Mouse (Mus musculus) stomach, embryonic 14.5 days (tissue): ENCODE data around the gene Olfr697. TPM values are rescaled to one million over a fixed set of nuclear protein-coding genes. Genes with fewer than 3 reads are reported as not detected.
"Not testable (repeated sequence)": the region's sequence is repeated elsewhere in the genome, so short reads cannot be mapped to it uniquely, and the experiment has no call there.

Experiments used
- ATAC-seq: fragments of 200-750 bp; cut with Nextera tagmentation; 2 replicates; pipeline ENCODE4 v1.8.0; 2017; ENCODE audit warnings: low read depth, moderate TSS enrichment; ENCODE audit not compliant: insufficient number of reproducible peaks, insufficient read depth, low FRiP score
- H3K27ac ChIP-seq: fragments of 300-500 bp; sonication (generic); 2 replicates; pipeline ENCODE4 v1.5.1; 2014; ENCODE audit warnings: mild to moderate bottlenecking, low read length, moderate library complexity, mixed read lengths
- H3K27me3 ChIP-seq: fragments of 300-500 bp; sonication (generic); 2 replicates; pipeline ENCODE4 v1.6.1; 2014; ENCODE audit warnings: low read length, control low read depth, mixed read lengths; ENCODE audit not compliant: control insufficient read depth, insufficient read depth
- H3K36me3 ChIP-seq: fragments of 300-500 bp; sonication (generic); 2 replicates; pipeline ENCODE4 v1.6.1; 2014; ENCODE audit warnings: mild to moderate bottlenecking, control low read depth, low read length, moderate library complexity, mixed read lengths; ENCODE audit not compliant: control insufficient read depth, insufficient read depth
- H3K4me1 ChIP-seq: fragments of 300-500 bp; sonication (generic); 2 replicates; pipeline ENCODE4 v1.6.1; 2014; ENCODE audit warnings: low read length, control low read depth, mixed read lengths; ENCODE audit not compliant: control insufficient read depth, insufficient read depth
- H3K4me2 ChIP-seq: fragments of 300-500 bp; sonication (generic); replicated peaks from 2 replicates; pipeline ENCODE4 v1.6.1; 2014; ENCODE audit warnings: low read depth, low read length, control low read depth
- H3K4me3 ChIP-seq: fragments of 300-500 bp; sonication (generic); 2 replicates; pipeline ENCODE4 v1.5.1; 2014; ENCODE audit warnings: low read depth, low read length, control low read depth
- H3K9ac ChIP-seq: fragments of 300-500 bp; sonication (generic); replicated peaks from 2 replicates; pipeline ENCODE4 v1.6.1; 2014; ENCODE audit warnings: low read depth, mild to moderate bottlenecking, control low read depth, low read length, moderate library complexity, mixed read lengths
- H3K9me3 ChIP-seq: fragments of 300-500 bp; sonication (generic); 2 replicates; pipeline ENCODE4 v1.6.1; 2016; ENCODE audit warnings: low read depth, low read length, control low read depth; ENCODE audit not compliant: control insufficient read depth
- WGBS: fragments of 180-500 bp; shearing (Covaris S2); extraction: QIAGEN DNeasy Blood & Tissue Kit; methylation state at CpG from one replicate; pipeline ENCODE4 v1.1.7; 2014; 5-methylcytosine and 5-hydroxymethylcytosine counted together
- polyA plus RNA-seq: library from polyadenylated mRNA; unstranded; fragments of >200 nt; fragmentation: Nextera tagmentation; extraction: Ambion mirVana; gene quantifications from 2 replicates; pipeline ENCODE4 v1.2.1, GENCODE M21; 2014

The Olfr697 gene
- polyA plus RNA-seq, 1 experiment from 2014 or later, result not detected

- no peaks in the 10 kb centered on the region for H3K36me3 ChIP-seq
- no peak within 1 kb of the TSS for H3K4me2 ChIP-seq
- H3K4me3 ChIP-seq, result no peak within 1 kb of the TSS
- H3K9ac ChIP-seq, result no peak within 1 kb of the TSS
- H3K4me1 ChIP-seq, result no peaks in the 10 kb centered on the region
- no peaks in the 10 kb centered on the region for H3K27me3 ChIP-seq
- H3K27ac ChIP-seq, result no peak within 1 kb of the TSS
- no peak for ATAC-seq
- no peaks in the 10 kb centered on the region for H3K9me3 ChIP-seq
Measured at GRCm38 (mm10) chr7:106716296-106716695, 25.9 kb downstream of the Olfr697 start, which contains the start of gene Olfr695. Gene Olfr695, minus strand, starts transcription at chr7:106716396.

- no peak overlapping the region for H3K9ac ChIP-seq
- H3K9me3 ChIP-seq, result no peaks in the 10 kb centered on the region
- H3K36me3 ChIP-seq, result no peaks in the 10 kb centered on the region
- no peaks in the 10 kb centered on the region for H3K4me1 ChIP-seq
- WGBS, result 80% methylated on average over 6 of the region's 6 CpGs
- no peak for ATAC-seq
- no peaks in the 10 kb centered on the region for H3K27me3 ChIP-seq
- H3K27ac ChIP-seq, result no peak overlapping the region
- no peak overlapping the region for H3K4me3 ChIP-seq
- no peak overlapping the region for H3K4me2 ChIP-seq
Measured at GRCm38 (mm10) chr7:106711463-106711862, 30.8 kb downstream of the Olfr697 start.

- not testable (repeated sequence) for H3K4me1 ChIP-seq, H3K9ac ChIP-seq, H3K4me2 ChIP-seq, H3K27ac ChIP-seq, ATAC-seq, H3K27me3 ChIP-seq, H3K9me3 ChIP-seq, H3K4me3 ChIP-seq, H3K36me3 ChIP-seq
- WGBS, result 88% methylated on average over 10 of the region's 10 CpGs
Measured at GRCm38 (mm10) chr7:106707705-106708104, 34.5 kb downstream of the Olfr697 start.

- H3K4me2 ChIP-seq, result no peak overlapping the region
- no peaks in the 10 kb centered on the region for H3K36me3 ChIP-seq
- no peak for ATAC-seq
- no peak overlapping the region for H3K9ac ChIP-seq
- no peak overlapping the region for H3K4me3 ChIP-seq
- H3K9me3 ChIP-seq, result no peaks in the 10 kb centered on the region
- WGBS, result 77% methylated on average over 1 of the region's 1 CpGs
- H3K27me3 ChIP-seq, result no peaks in the 10 kb centered on the region
- H3K27ac ChIP-seq, result no peak overlapping the region
- no peaks in the 10 kb centered on the region for H3K4me1 ChIP-seq
Measured at GRCm38 (mm10) chr7:106696891-106697290, 45.4 kb downstream of the Olfr697 start.

GRCm38 (mm10) chr7:106692976-106693375, 49.3 kb downstream of the Olfr697 start:
- Histone ChIP-seq H3K9ac (no peak overlapping the region), H3K27ac (no peak overlapping the region), H3K36me3 (no peaks in the 10 kb centered on the region), H3K9me3 (no peaks in the 10 kb centered on the region), H3K27me3 (no peaks in the 10 kb centered on the region), H3K4me3 (no peak overlapping the region), H3K4me1 (no peaks in the 10 kb centered on the region), H3K4me2 (no peak overlapping the region)
- 90% methylated on average over 3 of the region's 3 CpGs for WGBS
- no peak for ATAC-seq

GRCm38 (mm10) chr7:106691714-106692113, 50.5 kb downstream of the Olfr697 start, which contains the start of gene Olfr694:
Gene Olfr694, minus strand, starts transcription at chr7:106691814.
- H3K4me3 ChIP-seq, result no peak within 1 kb of the TSS
- no peaks in the 10 kb centered on the region for H3K27me3 ChIP-seq
- H3K4me1 ChIP-seq, result no peaks in the 10 kb centered on the region
- no peak for ATAC-seq
- no peak within 1 kb of the TSS for H3K27ac ChIP-seq
- no peak within 1 kb of the TSS for H3K4me2 ChIP-seq
- 91% methylated on average over 1 of the region's 1 CpGs for WGBS
- H3K9ac ChIP-seq, result no peak within 1 kb of the TSS
- no peaks in the 10 kb centered on the region for H3K36me3 ChIP-seq
- H3K9me3 ChIP-seq, result no peaks in the 10 kb centered on the region

Other genes starting within 250 kb of the Olfr697 start
- gene Olfr693, start 61.9 kb downstream of the Olfr697 start, polyA plus RNA-seq, result not detected in 2 replicates
- not detected in 2 replicates for gene Olfr694, start 50.6 kb downstream of the Olfr697 start, polyA plus RNA-seq
- not detected in 2 replicates for gene Olfr695, start 26.0 kb downstream of the Olfr697 start, polyA plus RNA-seq
- gene Olfr698, start 13.0 kb upstream of the Olfr697 start, polyA plus RNA-seq, result not detected in 2 replicates
- gene Olfr699, start 50.8 kb upstream of the Olfr697 start, polyA plus RNA-seq, result not detected in 2 replicates
- gene Olfr700, start 66.4 kb upstream of the Olfr697 start, polyA plus RNA-seq, result not detected in 2 replicates
- not detected in 2 replicates for gene Olfr701, start 71.7 kb upstream of the Olfr697 start, polyA plus RNA-seq
- gene Olfr702, start 91.5 kb upstream of the Olfr697 start, polyA plus RNA-seq, result not detected in 2 replicates
- not detected in 2 replicates for gene Olfr703, start 100.9 kb upstream of the Olfr697 start, polyA plus RNA-seq
- gene Olfr704, start 120.7 kb upstream of the Olfr697 start, polyA plus RNA-seq, result not detected in 2 replicates
- gene Olfr705, start 134.4 kb upstream of the Olfr697 start, polyA plus RNA-seq, result not detected in 2 replicates
- not detected in 2 replicates for gene Olfr706, start 145.7 kb upstream of the Olfr697 start, polyA plus RNA-seq
- gene Olfr707, start 158.8 kb upstream of the Olfr697 start, polyA plus RNA-seq, result not detected in 2 replicates
- gene Olfr1532-ps1, start 165.6 kb upstream of the Olfr697 start, polyA plus RNA-seq, result not detected in 2 replicates
- gene Olfr709-ps1, start 189.8 kb upstream of the Olfr697 start, polyA plus RNA-seq, result not detected in 2 replicates
- gene Olfr710, start 205.9 kb upstream of the Olfr697 start, polyA plus RNA-seq, result not detected in 2 replicates
- gene Olfr6, start 221.5 kb upstream of the Olfr697 start, polyA plus RNA-seq, result not detected in 2 replicates
- gene Olfr711, start 233.0 kb upstream of the Olfr697 start, polyA plus RNA-seq, result not detected in 2 replicates